Mouse (Mus musculus): ENCODE data around the gene Spsb1. TPM values are rescaled to one million over a fixed set of nuclear protein-coding genes. Genes with fewer than 3 reads are reported as not detected.

Gene Spsb1
- 10 to 100 TPM in 1 of 2 experiments, 1 to 10 TPM in 1; 5.5 to 16.1 TPM for total RNA-seq (2021)
- long read RNA-seq, experiment 1, transcript Spsb1-201 (3 exons, 3,092 nt) = major isoform, 12 of 15 reads
- long read RNA-seq, experiment 1, partial matches to known transcripts = 0 of 15 reads
- long read RNA-seq, experiment 1, other reads (novel, unspliced or antisense) = 3 of 15 reads
- long read RNA-seq, experiment 2, transcript Spsb1-201 (3 exons, 3,092 nt) = major isoform, 5 of 7 reads
- long read RNA-seq, experiment 2, partial matches to known transcripts = 0 of 7 reads
- long read RNA-seq, experiment 2, other reads (novel, unspliced or antisense) = 0 of 7 reads

DNA sequence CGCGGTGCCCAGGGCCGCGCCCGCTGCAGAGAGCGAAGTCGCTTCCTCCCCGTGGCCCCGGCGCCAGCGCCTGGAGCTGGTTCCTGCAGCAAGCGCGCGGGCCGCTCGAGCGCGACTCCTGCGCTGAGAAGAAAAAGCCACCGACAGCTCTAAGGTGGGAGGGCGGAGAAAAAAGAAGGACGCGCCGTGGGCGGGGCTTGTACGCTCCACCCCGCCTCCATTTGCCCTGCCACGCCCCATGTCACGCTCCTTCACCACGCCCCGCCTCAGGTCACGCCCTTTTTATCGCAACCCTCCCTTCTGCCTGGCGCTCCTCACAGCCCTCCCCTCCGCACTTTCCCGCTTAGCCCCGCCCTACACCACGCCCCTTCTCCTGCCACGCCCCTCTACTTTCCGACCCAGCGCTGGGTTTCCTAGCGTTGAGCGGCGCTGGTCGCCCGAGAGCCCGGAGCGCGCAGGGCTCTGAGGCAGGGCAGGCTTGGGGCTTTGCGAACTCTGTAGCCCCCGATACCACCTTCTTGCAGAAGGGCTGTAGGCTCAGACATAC lies at the start of gene Spsb1:
Spsb1 (minus strand) TSS at position 151 of the 547 bp plus-strand sequence.
- peak within 1 kb of the TSS; percentile 76 for H3K4me3 ChIP-seq
- no peak for TF ChIP-seq CTCF (IDR thresholded peaks at IDR 0.05)
- intact Hi-C loops (cut with DNase I) = loop anchor here (2.0 kb wide), 1 partner anchor 64 kb away; no protein-coding TSS in a partner anchor
- H3K27ac ChIP-seq = peak within 1 kb of the TSS; percentile 92
- peak; percentile 99 for DNase-seq

DNA sequence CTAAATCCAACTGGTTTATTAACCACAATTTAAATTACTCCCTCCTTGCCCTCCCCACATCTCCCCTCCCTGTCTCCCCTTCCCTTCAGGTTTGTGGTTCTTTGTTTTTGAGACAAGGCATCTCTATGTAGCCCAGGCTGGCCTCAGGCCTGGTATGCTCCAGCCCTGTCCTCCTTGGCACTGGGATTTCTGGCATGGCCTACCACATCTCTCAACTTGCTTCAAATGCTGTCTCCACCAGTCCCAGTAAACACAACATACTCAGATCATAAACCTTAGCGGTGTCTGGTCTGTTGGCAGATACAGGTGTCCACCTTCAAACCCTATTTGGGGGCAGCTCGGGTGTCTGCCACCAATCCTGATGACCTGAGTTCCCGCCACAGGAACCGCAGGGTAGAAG lies 48.8 kb upstream of the Spsb1 start:
- Histone ChIP-seq H3K27ac (peak overlapping the region; percentile 97), H3K4me3 (peak overlapping the region; percentile 67)
- peak; percentile 62 for DNase-seq
- TF ChIP-seq CTCF (IDR thresholded peaks at IDR 0.05) = no peak
- intact Hi-C loops (cut with DNase I) = loop anchor here (10.0 kb wide), 1 partner anchor 231 kb away; the partner anchor contains the start of gene Eno1

DNA sequence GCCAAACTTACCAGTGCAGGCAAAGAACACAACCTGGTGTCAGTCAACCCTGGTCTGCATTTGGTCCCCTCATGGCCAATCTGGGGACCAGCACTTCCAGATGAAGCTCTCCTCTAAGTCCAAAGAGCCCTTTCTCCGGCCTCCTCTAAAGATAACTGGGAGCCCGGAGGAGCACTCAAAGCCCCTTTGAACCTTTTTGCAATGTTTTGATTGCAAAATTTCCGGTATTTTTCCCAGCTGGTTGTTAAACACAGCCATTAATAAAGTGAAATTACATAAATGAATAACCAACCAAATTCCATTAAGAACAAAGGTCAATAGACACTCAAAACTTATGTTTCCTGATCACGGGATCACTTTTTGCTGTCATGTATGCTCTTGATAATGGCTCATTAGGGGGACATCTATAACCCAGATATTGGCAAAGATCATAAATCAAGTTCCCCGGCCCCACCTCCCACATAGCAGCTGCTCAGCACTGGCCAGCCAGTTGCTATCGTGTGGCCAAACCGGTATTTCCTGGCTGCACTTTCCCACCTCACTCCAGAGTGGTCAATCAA lies 48.3 kb upstream of the Spsb1 start:
- DNase-seq = peak; percentile 76
- peak overlapping the region; percentile 67 for H3K4me3 ChIP-seq
- intact Hi-C loops (cut with DNase I) = loop anchor here (10.0 kb wide), 1 partner anchor 232 kb away; the partner anchor contains the start of gene Eno1
- no peak for TF ChIP-seq CTCF (IDR thresholded peaks at IDR 0.05)
- H3K27ac ChIP-seq = peak overlapping the region; percentile 97

DNA sequence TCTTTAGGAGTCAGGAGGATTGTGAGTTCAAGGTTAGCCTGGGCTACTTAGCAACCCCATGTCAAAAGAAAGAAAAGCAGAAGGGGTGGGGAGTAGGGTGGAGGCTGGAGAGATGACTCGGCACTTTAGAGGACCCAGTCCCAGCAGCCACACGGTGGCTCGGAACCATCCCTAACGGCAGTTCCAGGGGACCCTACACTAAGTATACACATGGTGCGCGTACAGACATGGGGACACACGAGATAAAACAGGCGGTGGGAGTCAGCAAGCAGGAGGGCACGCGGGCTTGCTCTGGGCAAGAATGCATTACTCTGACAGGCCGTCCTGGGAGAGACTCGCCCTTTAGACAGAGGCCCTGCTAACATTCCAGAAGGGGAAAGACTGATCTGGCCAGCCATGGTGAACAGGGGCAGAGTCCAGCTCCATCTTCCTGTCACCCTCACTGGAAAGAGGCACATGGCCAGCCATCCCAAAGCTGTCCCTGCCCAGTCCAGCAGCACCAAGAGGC lies 47.2 kb upstream of the Spsb1 start:
- peak; percentile 63 for DNase-seq
- intact Hi-C loops (cut with DNase I) = loop anchor here (10.0 kb wide), 1 partner anchor 233 kb away; the partner anchor contains the start of gene Eno1
- no peak for TF ChIP-seq CTCF (IDR thresholded peaks at IDR 0.05)
- Histone ChIP-seq H3K27ac (peak overlapping the region; percentile 97), H3K4me3 (peak overlapping the region; percentile 67)

DNA sequence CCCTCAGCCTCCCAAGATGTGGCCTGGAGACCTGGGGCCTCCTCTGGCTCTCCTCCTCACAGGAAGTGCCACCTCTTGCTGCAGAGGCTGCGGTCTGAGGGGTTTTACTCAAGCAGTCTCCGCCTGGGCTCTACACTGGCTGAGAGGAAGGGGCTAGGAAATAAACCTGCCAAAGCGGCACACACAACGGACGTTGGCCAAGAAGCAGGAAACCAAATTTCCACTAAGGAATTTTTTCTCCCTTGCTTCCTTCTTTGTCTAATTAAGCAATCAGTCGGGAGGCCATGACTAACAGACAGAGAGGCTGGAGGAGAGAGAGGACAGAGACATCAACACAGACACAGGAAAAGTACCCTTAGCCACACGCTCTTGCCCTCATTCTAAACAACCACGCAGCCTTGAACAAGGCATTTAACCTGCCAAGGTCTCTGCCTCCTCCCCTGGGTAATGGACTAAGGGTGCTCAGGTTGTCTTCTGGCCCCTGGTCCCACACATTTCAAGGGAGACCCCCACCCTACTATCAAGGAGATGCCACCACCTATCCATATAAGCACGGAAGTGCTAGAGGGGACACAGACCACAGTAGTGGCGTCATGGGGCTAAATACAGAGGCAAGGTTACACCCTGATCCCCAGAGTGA lies 46.5 kb upstream of the Spsb1 start:
- peak; percentile 46 for DNase-seq
- TF ChIP-seq CTCF (IDR thresholded peaks at IDR 0.05) = no peak
- peak overlapping the region; percentile 97 for H3K27ac ChIP-seq
- peak overlapping the region; percentile 67 for H3K4me3 ChIP-seq
- intact Hi-C loops (cut with DNase I) = loop anchor here (10.0 kb wide), 1 partner anchor 233 kb away; the partner anchor contains the start of gene Eno1

DNA sequence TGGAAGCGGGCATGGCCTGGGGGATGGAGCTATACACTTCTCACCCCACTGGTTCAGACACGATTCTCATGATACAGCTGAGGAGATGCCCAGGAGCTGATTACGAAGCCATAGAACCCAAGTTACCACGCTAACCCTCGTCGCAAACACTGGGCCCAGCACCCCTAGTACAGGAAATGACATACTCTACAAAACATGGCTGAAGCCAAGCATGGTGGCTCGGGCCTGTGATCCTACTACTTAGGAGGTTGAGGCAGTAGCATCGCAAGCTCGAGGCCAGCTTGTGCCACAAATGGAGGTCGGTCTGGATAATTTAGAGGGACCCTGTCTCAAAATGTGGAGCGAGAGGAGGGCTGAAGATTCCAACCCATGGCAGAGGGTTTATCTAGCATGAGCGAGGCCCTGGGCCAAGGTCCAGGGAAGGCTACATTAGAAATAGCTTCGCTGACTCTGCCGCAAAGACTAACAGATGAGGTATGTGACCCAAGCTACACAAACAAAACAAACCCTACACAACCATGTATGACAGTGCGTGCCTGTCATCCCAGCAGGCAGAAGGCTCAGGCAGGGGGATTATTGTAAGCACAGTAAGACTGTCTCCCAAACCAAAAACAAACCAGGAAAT lies 45.2 kb upstream of the Spsb1 start:
- TF ChIP-seq CTCF (IDR thresholded peaks at IDR 0.05) = no peak
- peak; percentile 73 for DNase-seq
- intact Hi-C loops (cut with DNase I) = loop anchor here (10.0 kb wide), 1 partner anchor 235 kb away; the partner anchor contains the start of gene Eno1
- Histone ChIP-seq H3K4me3 (peak overlapping the region; percentile 67), H3K27ac (peak overlapping the region; percentile 97)

DNA sequence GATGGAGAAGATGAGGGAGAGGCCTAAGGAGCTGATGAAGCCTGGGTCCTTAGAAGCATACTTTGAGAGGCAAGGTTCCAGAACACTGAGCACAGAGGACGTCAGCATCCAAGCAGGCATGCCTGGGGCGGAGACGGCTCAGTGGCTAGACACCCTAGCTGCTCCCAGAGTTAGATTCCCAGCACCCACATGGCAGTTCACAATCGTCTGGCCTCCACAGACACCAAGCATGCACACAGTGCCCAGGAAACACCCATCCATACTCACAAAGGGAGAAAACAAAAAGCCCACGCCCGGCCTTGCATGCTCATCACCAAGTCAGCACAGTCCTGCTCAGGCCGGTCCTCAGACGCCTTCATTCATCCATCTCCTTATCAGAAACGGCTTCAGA lies 44.7 kb upstream of the Spsb1 start:
- DNase-seq = peak; percentile 68
- intact Hi-C loops (cut with DNase I) = no loop called here
- H3K4me3 ChIP-seq = peak overlapping the region; percentile 67
- H3K27ac ChIP-seq = peak overlapping the region; percentile 97
- no peak for TF ChIP-seq CTCF (IDR thresholded peaks at IDR 0.05)

DNA sequence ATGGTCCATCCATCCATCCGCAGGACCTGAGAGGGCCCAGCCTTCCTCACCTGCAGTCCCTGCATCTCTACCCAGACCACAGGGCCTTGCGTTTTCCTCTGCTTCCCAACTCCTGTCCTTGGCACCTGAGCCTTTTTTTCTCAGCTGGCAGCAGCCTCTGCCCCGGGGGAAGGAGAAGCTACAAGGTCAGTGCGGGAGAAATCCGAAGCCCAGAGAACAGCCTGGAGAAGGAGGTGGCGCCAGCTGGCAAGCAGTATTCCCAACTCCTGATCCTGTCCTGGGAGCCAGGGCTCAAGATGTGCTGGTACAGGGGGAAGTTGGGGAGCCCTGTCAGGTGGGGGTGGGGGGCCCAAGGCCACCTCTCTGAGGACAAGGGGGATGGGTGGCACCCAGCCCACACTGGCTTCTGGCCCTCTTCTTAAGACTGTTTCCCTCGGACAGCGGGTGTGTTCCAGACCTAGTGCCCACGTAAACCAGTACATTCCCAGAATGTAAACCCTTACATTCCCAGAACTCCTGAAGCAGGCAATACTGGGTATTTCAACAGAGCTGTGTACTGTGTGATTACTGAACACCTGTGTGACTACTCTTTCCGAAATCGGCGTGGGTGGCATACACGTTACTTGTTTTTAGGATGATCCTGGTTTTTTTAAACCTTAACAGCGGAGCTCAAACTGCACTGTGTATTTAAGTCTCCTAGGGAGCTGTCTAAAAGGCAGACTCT lies 44.1 kb upstream of the Spsb1 start:
- peak overlapping the region; percentile 67 for H3K4me3 ChIP-seq
- TF ChIP-seq CTCF (IDR thresholded peaks at IDR 0.05) = no peak
- intact Hi-C loops (cut with DNase I) = no loop called here
- DNase-seq = peak; percentile 95
- peak overlapping the region; percentile 97 for H3K27ac ChIP-seq

DNA sequence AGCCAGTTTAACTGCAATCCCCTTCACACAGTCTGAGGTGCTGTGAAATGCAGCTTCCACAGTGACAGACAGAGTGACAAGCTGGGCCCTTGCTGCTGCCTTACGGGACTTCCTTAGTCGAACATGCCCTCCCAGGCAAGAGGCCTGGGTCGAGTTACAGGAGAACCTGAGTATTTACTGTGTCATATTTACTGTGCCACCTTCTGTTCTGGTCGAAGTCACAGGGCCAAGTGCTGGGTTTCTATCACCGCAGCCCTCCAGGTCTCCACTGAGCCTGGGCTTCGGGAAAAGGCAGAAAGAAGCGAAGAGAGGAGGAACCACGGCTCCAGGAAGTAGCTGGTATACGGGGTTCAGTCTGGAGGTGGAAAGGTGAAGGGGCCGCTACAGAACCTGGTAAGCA lies 43.2 kb upstream of the Spsb1 start:
- peak; percentile 80 for DNase-seq

DNA sequence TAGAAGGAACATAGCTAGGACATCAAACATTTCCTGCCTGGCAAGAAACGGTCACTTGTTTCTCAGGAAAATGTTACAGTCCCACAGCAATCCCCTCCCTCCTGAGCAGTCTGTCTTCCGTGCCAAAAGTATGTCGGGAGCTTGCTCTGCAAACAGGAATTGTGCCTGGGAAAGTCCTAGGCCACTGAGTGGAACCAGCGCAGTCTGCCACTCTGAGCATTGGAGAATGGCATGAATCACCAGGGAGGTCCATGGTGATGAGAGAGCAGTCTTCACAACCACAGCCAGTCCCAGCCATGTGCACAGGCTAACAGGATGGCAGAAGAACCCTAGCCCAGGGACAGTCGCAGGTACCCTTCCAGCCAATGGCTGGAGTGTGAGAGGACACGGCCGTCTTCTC lies 41.6 kb upstream of the Spsb1 start:
- intact Hi-C loops (cut with DNase I) = no loop called here
- DNase-seq = peak; percentile 40
- no peak for TF ChIP-seq CTCF (IDR thresholded peaks at IDR 0.05)
- H3K4me3 ChIP-seq = peak overlapping the region; percentile 67
- peak overlapping the region; percentile 97 for H3K27ac ChIP-seq

More for the DNA sequence above, 43.2 kb upstream of the Spsb1 start:
- no peak for TF ChIP-seq CTCF (IDR thresholded peaks at IDR 0.05)
- intact Hi-C loops (cut with DNase I) = no loop called here
- Histone ChIP-seq H3K4me3 (peak overlapping the region; percentile 67), H3K27ac (peak overlapping the region; percentile 97)

DNA sequence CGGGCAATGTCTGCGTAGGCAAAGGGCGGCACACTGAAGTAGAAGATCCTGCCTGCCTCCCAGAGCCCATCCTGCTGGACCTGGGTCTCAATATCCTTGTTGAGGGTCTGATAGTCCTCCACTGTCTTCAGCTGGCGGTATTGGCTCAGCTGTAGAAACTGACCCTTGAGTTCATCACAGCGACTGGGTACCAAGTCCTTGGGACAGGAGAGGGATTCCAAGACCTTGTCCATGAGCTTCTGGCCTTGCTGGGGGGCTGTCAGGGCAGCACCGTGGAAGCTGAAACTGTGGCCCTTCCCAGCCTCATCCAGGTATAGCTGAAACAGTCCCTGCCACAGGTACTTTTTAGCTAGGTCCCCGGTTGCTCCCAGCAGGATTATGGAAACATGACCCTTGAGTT lies 41.1 kb upstream of the Spsb1 start:
- Histone ChIP-seq H3K4me3 (peak overlapping the region; percentile 67), H3K27ac (peak overlapping the region; percentile 97)
- intact Hi-C loops (cut with DNase I) = no loop called here
- DNase-seq = peak; percentile 42
- TF ChIP-seq CTCF (IDR thresholded peaks at IDR 0.05) = no peak
